20 mouse cellular contexts compared by ENCODE assay signal in genomic region chr4:53399428-53399827, GRCm38 (mm10). TPM values are rescaled to one million over a fixed set of nuclear protein-coding genes. Genes with fewer than 3 reads are reported as not detected.
A peak's percentile ranks its signal among the peaks of the same experiment; 100 is the strongest.
DNase-seq lines count a peak whose midpoint lies in the region; ATAC-seq lines count a peak whose summit lies in the region.
"Had no signal": no experiment of that assay in that cellular context is flagged by ENCODE, and none has a peak within 500 bp of the region (broad histone marks: within the 10 kb centered on the region; RNA-seq: fewer than 3 reads in every experiment).

No protein-coding gene starts in this region.

- H3K4me1 ChIP-seq in hindbrain, embryonic 12.5 days, result no peaks in the 10 kb centered on the region
- H3K4me1 ChIP-seq: embryonic facial prominence, embryonic 15.5 days; intestine, embryonic 15.5 days had no signal

- no peak overlapping the region for H3K9ac ChIP-seq in hindbrain, embryonic 12.5 days
- H3K9ac ChIP-seq: embryonic facial prominence, embryonic 15.5 days; heart, embryonic 13.5 days; hindbrain, embryonic 14.5 days; intestine, embryonic 15.5 days had no signal

- peak; percentile 26 for DNase-seq in cerebellum, adult 11 months
- peak; percentile 52 to 60 for DNase-seq in cerebellum, adult 18-20 months
- DNase-seq in cerebellum, adult 9-11 months, result peak; percentile 58
- DNase-seq in cerebellum, postnatal 36 days, result peak; percentile 49 to 52
- no peak for DNase-seq in heart, postnatal 25 days (ENCODE audit: low spot score)
- DNase-seq in urinary bladder, adult 18-20 months (ENCODE audit: low spot score in 2 of 2), result no peak
- DNase-seq: adrenal gland, adult 2 months; adrenal gland, postnatal 25 days; embryo, embryonic 11 days; gastrocnemius, adult 2 months; gastrocnemius, postnatal 25 days; kidney, adult 18-20 months had no signal

- WGBS in hindbrain, embryonic 12.5 days, result 61% methylated on average over 1 of the region's 1 CpGs

- H3K9me3 ChIP-seq in hindbrain, embryonic 12.5 days (replicated peaks), result no peaks in the 10 kb centered on the region
- H3K9me3 ChIP-seq: embryonic facial prominence, embryonic 15.5 days; forebrain, embryonic 10.5 days; heart, embryonic 13.5 days; intestine, embryonic 15.5 days had no signal

- ATAC-seq in hindbrain, embryonic 12.5 days (ENCODE audit: low FRiP score), result no peak
- ATAC-seq: forebrain, embryonic 14.5 days; intestine, embryonic 15.5 days had no signal

- H3K27me3 ChIP-seq in hindbrain, embryonic 12.5 days, result no peaks in the 10 kb centered on the region
- H3K27me3 ChIP-seq: embryonic facial prominence, embryonic 15.5 days; heart, embryonic 13.5 days; intestine, embryonic 15.5 days had no signal

- H3K4me3 ChIP-seq in hindbrain, embryonic 12.5 days, result no peak overlapping the region
- H3K4me3 ChIP-seq: embryonic facial prominence, embryonic 15.5 days; erythroblast, embryonic 14.5 days; forebrain, embryonic 10.5 days; gastrocnemius, adult 2 months; heart, embryonic 13.5 days; intestine, embryonic 15.5 days had no signal

- no peak overlapping the region for H3K27ac ChIP-seq in hindbrain, embryonic 12.5 days
- H3K27ac ChIP-seq: embryonic facial prominence, embryonic 15.5 days; forebrain, embryonic 10.5 days; gastrocnemius, adult 2 months; heart, embryonic 13.5 days; hindbrain, embryonic 14.5 days; intestine, embryonic 15.5 days had no signal

- H3K36me3 ChIP-seq in hindbrain, embryonic 12.5 days, result no peaks in the 10 kb centered on the region
- H3K36me3 ChIP-seq: embryonic facial prominence, embryonic 15.5 days; forebrain, embryonic 10.5 days; heart, embryonic 13.5 days; intestine, embryonic 15.5 days had no signal

- intact Hi-C loops in heart, postnatal 25 days (cut with DNase I), result no loop called here

- no peak overlapping the region for H3K4me2 ChIP-seq in hindbrain, embryonic 12.5 days (replicated peaks)
- H3K4me2 ChIP-seq: embryonic facial prominence, embryonic 15.5 days; heart, embryonic 13.5 days; hindbrain, embryonic 14.5 days; intestine, embryonic 15.5 days had no signal

RNA-seq across cellular contexts. Expression of gene Slc44a1, which starts 40.8 kb away (rescaled TPM):
- 21.4 and 22.0 TPM in 2 replicates for polyA plus RNA-seq in hindbrain, embryonic 12.5 days (2016; fragmentation: Nextera tagmentation; extraction: Ambion mirVana)
- total RNA-seq in heart, postnatal 25 days (2021), result 10 to 100 TPM; 30.8 to 34.6 TPM

Comparison
In these comparisons a context has a peak if more than half of its experiments do, and no peak if none do; other contexts are left out.
1. DNase-seq: peak in cerebellum, adult 11 months (single experiment), cerebellum, adult 18-20 months (2 of 2), cerebellum, adult 9-11 months (single experiment) and cerebellum, postnatal 36 days (2 of 2); none in heart, postnatal 25 days (single experiment) and urinary bladder, adult 18-20 months (0 of 2).